Mouse (Mus musculus): Measurements from ENCODE around the gene Inpp5f. TPM values are rescaled to one million over a fixed set of nuclear protein-coding genes. Genes with fewer than 3 reads are reported as not detected.
"Not testable (repeated sequence)": the region's sequence is repeated elsewhere in the genome, so short reads cannot be mapped to it uniquely, and the experiment has no call there.

Inpp5f gene
- total RNA-seq, 2 experiments from 2014 or later, result 21.2 to 28.7 TPM

DNA sequence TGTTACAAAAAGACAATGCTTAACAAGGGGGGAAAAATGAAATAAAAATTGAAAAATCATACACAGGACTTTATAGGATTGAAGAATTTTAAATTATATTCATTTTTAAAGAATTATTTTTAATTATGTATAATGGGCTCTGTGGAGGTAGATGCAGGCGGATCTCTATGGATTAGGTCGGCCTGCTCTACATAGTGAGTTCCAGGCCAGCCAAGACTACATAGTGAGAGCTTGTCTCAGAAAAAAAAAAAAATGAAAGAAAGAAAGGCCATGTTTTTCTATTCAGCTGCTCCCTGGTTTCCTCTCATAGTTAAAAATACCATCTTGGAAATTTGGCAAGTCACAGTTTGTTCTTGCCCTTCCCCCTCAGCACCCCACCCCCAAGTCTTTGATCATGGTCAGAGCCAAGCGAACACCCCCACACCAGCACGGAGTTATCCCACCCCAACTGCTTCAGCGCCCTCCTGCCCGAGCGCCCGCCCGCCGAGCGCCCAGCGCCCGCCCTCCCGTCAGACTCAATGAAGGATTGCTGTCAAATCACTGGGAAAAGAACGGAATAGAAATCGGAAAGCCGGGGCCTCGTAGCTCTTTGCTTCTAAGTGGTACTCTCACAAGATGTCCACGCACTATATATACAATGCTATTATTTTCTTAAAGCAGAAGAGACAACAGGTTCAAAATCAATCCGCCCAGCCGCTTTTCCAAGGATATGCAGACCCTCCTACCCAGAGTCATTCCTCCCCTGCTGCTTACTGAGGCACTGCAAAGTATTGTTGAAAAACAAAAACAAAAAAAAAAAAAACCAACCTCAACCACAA lies 18.8 kb upstream of the Inpp5f start:
- DNase-seq, result peak; percentile 59 to 73

DNA sequence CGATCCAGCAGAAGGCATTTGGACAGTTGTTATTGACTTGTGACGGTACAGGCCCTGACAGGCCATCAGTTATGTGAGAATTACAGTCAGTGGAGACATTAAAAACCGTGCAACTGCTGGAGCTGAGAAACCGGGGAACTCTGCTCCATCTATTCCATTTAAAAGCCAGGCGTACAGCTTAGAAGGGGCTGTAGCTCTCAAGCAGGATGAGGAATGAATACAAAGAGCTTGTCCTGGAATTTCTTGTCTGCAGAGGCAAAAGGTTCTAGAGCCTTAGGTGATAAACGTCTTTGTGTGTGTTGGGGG lies 18.2 kb upstream of the Inpp5f start:
- no peak for DNase-seq

- DNase-seq, result no peak
Measured at GRCm38 (mm10) chr7:128596274-128596673, 14.9 kb upstream of the Inpp5f start.

DNA sequence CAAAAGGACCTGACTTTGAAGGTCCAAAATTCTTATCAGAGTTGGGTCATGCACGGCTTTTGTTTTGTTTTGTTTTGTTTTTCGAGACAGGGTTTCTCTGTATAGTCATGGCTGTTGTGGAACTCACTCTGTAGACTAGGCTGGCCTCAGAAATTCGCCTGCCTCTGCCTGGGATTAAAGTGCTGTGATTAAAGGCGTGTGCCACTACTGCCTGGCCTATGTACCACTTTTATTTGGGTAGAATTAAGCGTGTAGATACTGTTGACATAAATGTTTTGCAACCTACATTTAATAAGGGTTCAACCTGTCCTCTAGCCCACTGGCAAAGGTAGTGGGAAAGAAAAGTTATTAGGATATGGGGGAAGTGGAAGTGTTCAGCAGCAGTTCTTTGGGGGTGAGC lies 12.1 kb upstream of the Inpp5f start:
- no peak for DNase-seq

DNA sequence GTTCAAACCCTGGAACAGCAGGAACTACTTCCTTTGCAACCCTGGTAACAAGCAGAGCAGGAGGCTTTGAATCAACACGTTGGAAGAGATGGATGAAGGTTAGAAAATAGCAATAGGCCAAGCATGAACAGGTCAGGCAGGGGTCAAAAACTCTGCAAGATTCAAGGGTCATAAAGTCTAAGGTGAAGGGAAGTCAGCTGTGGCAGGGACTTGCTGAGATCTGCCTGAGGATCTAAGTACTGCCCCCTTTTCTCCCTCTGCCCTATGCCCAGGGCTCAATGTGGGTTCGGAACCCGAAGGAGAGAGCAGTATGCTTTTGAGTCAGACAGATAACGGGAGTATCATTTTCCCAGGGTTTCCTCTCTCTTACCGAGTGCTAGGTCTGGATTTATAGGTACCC lies 9.3 kb upstream of the Inpp5f start:
- DNase-seq, result no peak

GRCm38 (mm10) chr7:128609936-128610335 lies 1.2 kb upstream of the Inpp5f start:
- DNase-seq, result not testable (repeated sequence)

DNA sequence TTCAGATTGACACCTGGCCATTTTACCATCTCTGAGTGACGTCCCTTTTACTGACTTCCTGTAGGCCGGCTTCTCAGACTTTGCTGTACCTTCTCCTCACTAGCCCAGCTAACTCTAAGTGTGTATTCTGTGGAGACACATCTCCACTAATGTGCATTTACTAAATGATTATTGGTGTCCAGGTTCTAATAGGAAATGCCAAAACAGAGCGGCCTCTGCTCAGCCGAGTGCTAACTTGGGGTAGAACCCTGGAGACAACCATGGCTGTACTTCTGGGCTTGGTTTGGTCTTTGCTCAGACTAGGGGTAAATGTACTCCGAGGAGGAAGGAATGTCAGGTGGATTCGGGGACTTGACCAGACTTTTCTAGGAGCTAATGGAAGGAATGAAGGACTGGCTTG lies 638 bp upstream of the Inpp5f start:
- no peak for DNase-seq

- DNase-seq, result peak in 1 of 2 experiments; percentile 12
Measured at GRCm38 (mm10) chr7:128611799-128612411, 777 bp downstream of the Inpp5f start.

DNA sequence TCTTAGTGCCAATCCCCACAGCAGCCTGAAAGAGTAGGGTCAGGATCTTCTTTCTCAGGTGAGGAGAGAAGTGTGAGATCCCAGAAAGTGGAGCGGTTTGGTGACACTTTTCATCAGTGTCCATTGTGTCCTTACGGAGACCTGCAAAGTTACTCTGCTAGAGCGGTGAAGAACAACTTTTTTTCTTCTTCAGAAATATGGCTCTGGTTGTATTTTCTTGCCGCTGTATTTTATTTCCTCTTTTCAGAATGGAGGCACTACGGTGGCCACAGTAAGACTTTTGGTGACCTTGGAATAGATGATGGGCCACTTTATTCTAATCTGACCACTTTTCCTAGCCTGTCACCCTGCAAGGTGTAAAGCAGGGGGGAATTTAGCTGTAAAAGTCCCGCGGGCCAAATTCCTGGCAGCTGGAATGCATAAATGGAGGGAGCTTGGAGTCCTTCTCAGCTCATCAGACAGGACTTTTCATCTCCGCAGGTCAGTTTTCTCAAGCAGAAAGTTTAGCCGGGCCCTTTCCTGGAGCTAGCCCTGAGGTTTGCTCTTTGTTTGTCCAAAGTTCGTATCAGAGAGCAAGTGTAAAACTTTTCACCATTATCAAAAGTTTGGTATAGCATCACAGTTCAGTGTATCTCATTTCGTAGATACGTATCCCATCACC lies 1.5 kb downstream of the Inpp5f start:
- no peak for DNase-seq

- DNase-seq, result peak in 1 of 2 experiments; percentile 21
Measured at GRCm38 (mm10) chr7:128613578-128613977, 2.5 kb downstream of the Inpp5f start.

DNA sequence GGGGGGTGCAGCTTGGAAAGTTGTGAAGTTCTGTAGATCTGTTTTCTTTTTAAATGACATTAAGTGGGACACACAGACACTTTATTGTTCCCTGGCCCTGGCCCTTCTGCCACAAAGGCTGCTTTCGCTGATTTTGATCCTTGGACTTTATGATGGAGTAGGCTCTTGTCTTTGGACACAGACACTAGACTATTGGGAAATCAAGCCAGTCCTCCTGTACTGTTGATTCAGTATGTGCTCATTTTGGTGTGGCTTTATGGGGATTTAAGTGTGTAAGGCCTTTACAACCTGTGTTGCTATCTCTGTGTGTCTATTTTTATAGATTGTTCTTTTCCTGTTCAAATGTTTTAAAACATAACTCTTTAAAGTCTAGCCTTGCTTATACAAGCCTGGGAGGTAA lies 6.5 kb downstream of the Inpp5f start:
- DNase-seq, result no peak

DNA sequence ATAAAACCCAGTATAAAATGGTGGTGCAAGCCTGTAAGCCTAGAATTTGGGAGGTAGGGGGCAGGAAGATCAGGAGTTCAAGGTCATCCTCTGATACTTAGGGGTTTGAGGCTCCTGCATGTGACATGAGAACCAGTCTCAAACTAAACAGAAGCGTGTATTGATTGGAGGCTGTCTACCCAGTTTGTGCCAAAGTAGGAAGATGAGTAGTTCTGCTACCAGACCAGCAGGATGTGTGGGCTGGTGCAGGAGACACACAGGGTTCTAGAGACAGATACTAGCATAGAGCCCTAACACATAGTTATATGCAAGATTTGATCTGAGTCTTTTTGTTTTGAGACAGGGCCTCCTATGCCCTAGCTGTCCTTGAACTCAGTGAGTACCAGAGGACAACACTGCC lies 9.1 kb downstream of the Inpp5f start:
- DNase-seq, result no peak

GRCm38 (mm10) chr7:128622266-128622961 lies 11.3 kb downstream of the Inpp5f start:
- DNase-seq, result peak; percentile 13 to 40

DNA sequence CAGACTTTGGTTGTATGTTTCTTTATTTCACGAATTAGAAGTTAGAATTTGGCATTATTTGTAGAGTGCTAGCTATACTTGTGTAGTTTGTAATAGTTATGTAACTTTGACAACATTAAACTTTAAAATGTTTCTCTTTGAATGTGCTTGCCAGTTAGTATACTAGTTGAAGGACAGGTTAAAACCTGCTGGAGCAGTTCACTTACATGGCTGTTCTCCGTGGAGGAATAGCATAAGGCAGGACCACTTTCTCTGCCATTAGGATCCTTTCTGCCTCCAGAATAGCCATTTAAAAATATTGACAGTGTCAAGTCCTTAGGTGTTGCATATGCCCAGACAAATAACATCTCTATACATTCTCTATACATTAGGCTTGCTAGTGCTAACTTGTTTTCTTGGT lies 11.9 kb downstream of the Inpp5f start:
- DNase-seq, result no peak

DNA sequence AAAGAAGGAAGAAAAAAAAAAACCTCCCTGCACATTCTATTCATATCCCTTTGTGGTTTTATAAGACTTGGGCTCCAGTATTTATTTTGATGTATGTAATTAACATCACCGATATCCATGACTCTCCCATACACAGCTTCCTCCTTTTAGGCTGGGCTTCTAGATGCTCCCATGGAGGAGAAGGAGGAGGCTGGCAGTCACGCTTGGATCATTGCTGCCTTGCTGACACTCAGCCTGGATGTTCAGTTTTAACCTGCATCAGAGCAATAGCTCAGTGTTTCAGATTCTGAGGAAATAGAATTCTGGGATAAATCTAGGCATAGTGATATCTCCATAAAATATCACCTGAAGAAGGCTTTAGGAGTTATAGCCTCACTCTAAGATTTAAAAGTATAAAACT lies 14.3 kb downstream of the Inpp5f start:
- DNase-seq, result no peak

DNA sequence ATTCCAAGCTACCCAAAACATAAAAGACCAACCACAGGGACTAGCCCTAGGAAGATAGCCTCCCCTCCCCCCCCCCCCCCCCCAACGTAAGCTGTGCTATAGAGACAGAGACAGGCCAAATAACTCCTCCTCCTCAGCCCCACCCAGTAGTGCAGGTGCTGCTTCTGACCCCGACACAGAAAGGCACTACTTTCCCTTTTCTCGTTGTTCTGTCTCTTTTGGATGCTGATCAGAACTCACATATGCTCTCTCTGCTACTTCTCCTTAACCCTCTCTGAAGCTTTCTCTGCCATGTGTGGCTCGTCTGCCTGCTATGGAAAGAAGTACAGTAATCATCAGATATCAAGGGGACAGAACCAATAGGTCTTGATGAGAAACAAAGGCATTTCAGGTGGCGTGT lies 15.5 kb downstream of the Inpp5f start:
- no peak for DNase-seq

DNA sequence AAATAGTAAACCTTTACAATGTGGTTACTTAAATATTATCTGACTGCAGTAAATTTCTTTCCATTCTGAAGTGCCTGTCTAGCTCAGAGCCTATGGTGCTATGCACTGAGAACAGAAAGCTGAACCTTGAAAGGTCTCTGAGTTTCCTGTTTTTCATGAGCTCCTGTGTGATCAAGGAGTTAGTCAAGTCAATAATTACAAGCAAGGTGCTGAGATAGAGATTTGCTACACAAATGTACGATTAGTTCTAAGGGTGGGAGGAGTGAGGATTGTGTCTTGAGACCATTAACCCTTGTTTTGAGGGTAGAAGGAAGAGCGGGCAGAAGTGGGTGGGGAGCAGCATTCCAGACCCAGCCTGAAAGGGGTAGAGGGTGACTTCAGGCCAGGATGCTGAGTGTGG lies 16.1 kb downstream of the Inpp5f start:
- no peak for DNase-seq

GRCm38 (mm10) chr7:128627723-128628122 lies 16.6 kb downstream of the Inpp5f start:
- no peak for DNase-seq

- no peak for DNase-seq
Measured at GRCm38 (mm10) chr7:128633156-128633555, 22.0 kb downstream of the Inpp5f start.

DNA sequence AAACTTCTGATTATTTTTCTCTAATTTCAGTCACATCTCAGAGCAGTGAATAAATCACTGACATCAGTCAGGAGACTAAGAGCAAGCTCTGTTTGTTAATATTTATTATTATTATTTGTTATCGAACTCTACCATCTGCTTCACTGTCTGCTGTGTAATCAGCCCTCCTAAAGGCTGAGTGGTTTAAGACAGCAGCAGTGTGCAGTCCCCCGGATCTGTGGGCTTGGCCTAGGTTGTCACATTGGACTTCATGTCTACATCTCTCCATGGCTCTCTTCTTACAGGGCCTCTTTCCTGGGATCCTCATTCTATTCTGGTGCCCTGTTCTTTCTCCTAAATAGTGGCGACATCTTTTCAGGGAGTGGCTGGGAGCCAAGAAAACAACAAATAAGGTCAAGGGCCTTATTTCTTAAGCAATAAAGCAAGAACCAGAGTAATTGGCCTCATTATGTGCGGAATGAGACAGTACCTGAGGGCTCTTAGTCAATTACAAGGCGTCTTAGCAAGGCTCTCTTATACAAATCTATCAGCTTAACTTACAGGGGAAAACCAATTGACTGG lies 28.9 kb downstream of the Inpp5f start:
- peak; percentile 29 to 33 for DNase-seq

DNA sequence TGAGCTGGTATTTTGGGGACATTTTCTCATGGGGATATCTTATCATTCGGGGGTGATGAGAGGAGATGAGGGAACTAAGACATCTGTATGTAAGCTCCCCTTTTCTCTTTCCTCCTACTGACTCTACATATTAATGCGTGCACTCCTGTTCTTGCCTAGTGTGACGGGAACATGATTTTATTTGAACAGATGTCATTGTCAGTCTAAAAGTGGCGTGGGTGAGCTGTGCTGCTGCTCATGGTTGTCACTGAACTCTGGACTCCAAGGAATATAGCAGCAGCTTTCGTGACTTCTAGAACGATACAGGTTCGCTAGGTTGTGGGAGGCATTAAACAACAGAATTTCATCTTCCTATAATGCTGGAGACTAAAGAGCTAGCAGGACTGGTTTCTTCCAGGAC lies 30.4 kb downstream of the Inpp5f start:
- no peak for DNase-seq

DNA sequence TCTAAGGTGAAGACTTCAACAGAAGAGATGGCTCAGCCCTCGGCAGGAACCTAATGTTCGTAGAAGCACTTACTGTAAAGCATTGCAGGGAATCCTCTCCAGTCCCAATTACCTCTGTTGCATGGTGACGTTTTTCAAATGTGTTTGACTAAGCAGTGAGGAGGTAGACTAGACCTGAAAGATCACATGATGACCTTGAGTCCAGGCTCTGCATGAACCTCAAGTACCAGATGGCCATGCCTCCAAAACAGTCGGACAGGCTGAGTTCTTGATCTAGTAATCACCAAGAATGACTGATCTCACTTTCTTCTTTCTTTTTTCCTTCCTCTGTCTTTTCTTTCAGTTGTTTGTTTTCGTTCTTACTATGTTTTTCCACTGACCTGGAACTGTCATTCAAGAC lies 31.3 kb downstream of the Inpp5f start:
- DNase-seq, result no peak

DNA sequence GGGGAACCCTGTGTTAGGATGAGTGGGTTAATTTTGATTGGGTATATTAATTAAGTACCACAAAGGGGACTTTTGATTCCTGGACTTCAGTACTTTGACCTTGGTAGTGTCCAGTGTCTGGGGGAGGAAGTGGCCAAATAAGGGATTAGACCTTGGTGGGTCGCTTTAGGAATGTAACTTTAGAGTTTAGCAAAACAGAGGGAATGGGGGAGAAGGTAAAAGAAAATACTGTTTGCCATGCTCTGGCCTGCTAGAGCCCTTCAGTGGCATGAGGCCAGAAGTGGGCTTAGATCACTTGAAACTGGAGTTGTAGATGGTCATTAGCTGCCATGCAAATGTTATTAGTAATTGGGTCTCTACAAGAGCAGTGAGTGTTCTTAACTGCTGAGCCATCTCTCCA lies 45.8 kb downstream of the Inpp5f start:
- no peak for DNase-seq
